In genomic region chr9:118504656-118505055, GRCm38 (mm10) we compare ENCODE assay signal across 27 mouse cellular contexts. TPM values are rescaled to one million over a fixed set of nuclear protein-coding genes. Genes with fewer than 3 reads are reported as not detected.
DNase-seq lines count a peak whose midpoint lies in the region; ATAC-seq and TF ChIP-seq lines count a peak whose summit lies in the region.
"Had no signal": no experiment of that assay in that cellular context is flagged by ENCODE, and none has a peak within 500 bp of the region (broad histone marks: within the 10 kb centered on the region; RNA-seq: fewer than 3 reads in every experiment).

No protein-coding gene starts in this region.

- no peaks in the 10 kb centered on the region for H3K36me3 ChIP-seq in intestine, embryonic 14.5 days (ENCODE audit: control insufficient read depth, insufficient read depth, low read length)
- H3K36me3 ChIP-seq in intestine, postnatal 0 days (ENCODE audit: control insufficient read depth, insufficient read depth): no peaks in the 10 kb centered on the region
- no peaks in the 10 kb centered on the region for H3K36me3 ChIP-seq in kidney, embryonic 15.5 days
- H3K36me3 ChIP-seq: forebrain, embryonic 12.5 days; heart, embryonic 10.5 days; heart, embryonic 15.5 days; liver, embryonic 15.5 days; midbrain, embryonic 10.5 days; midbrain, embryonic 15.5 days; neural tube, embryonic 12.5 days had no signal

- 0 out of 2 replicates have a peak, but pooled peaks have one; percentile 33 for ATAC-seq in intestine, embryonic 14.5 days (replicated peaks; ENCODE audit: low FRiP score, low TSS enrichment, low read depth)
- ATAC-seq in intestine, postnatal 0 days: no peak
- peak; percentile 41 for ATAC-seq in kidney, embryonic 15.5 days (replicated peaks; ENCODE audit: low FRiP score)
- ATAC-seq: activated CD4-positive, CD25-positive, alpha-beta regulatory T cell, adult 4 months; forebrain, postnatal 0 days; hindbrain, embryonic 16.5 days; midbrain, embryonic 15.5 days had no signal

- H3K4me3 ChIP-seq in intestine, embryonic 14.5 days (ENCODE audit: low read depth, low read length): no peak overlapping the region
- H3K4me3 ChIP-seq in intestine, postnatal 0 days (ENCODE audit: low read depth, low read length): no peak overlapping the region
- no peak overlapping the region for H3K4me3 ChIP-seq in kidney, embryonic 15.5 days (replicated peaks)
- H3K4me3 ChIP-seq: forebrain, embryonic 12.5 days; heart, embryonic 10.5 days; heart, embryonic 15.5 days; liver, embryonic 15.5 days; midbrain, embryonic 10.5 days; midbrain, embryonic 15.5 days; neural tube, embryonic 12.5 days had no signal

- no peak overlapping the region for H3K4me2 ChIP-seq in intestine, embryonic 14.5 days (ENCODE audit: low read length)
- H3K4me2 ChIP-seq in intestine, postnatal 0 days (replicated peaks; ENCODE audit: low read depth): no peak overlapping the region
- H3K4me2 ChIP-seq in kidney, embryonic 15.5 days: 0 out of 2 replicates have a peak overlapping the region, but pooled peaks have one; percentile 95
- H3K4me2 ChIP-seq: forebrain, embryonic 12.5 days; heart, embryonic 15.5 days; lung, embryonic 14.5 days; midbrain, embryonic 15.5 days; neural tube, embryonic 12.5 days had no signal

- peaks cover 9% of the 10 kb centered on the region for H3K4me1 ChIP-seq in intestine, embryonic 14.5 days (replicated peaks; ENCODE audit: control insufficient read depth, insufficient read depth, low read length)
- H3K4me1 ChIP-seq in intestine, postnatal 0 days (replicated peaks; ENCODE audit: control insufficient read depth, insufficient read depth, low read length): peaks cover 16% of the 10 kb centered on the region
- peaks cover 37% of the 10 kb centered on the region for H3K4me1 ChIP-seq in kidney, embryonic 15.5 days

- no peak for DNase-seq in intestine, embryonic 14.5 days (ENCODE audit: low spot score)
- peak; percentile 58 to 79 for DNase-seq in kidney, postnatal 25 days
- DNase-seq in heart, adult 11 months: no peak
- no peak for DNase-seq in urinary bladder, adult 18-20 months (ENCODE audit: low spot score in 2 of 2)
- no peak for DNase-seq in thymus, postnatal 0 days (ENCODE audit: low spot score)
- DNase-seq: adrenal gland, adult 2 months; adrenal gland, postnatal 36 days; cerebellum, adult 18-20 months; cerebellum, postnatal 10 days; forebrain, postnatal 0 days; lung, embryonic 14.5 days; lung, postnatal 14 days; right cerebral cortex, postnatal 4 days; thymus, adult 2 months; thymus, postnatal 4 days had no signal

- peak overlapping the region; percentile 5; the same call in 1 of the 2 replicates for H3K27ac ChIP-seq in intestine, embryonic 14.5 days (ENCODE audit: low read depth)
- no peak overlapping the region for H3K27ac ChIP-seq in intestine, postnatal 0 days (ENCODE audit: low read depth, low read length)
- H3K27ac ChIP-seq in kidney, embryonic 15.5 days: peak overlapping the region; percentile 71
- H3K27ac ChIP-seq: forebrain, embryonic 12.5 days; heart, embryonic 10.5 days; heart, embryonic 15.5 days; liver, embryonic 15.5 days; midbrain, embryonic 10.5 days; midbrain, embryonic 15.5 days; neural tube, embryonic 12.5 days had no signal

- H3K27me3 ChIP-seq in intestine, embryonic 14.5 days (replicated peaks; ENCODE audit: control insufficient read depth, insufficient read depth, low read length): no peaks in the 10 kb centered on the region
- H3K27me3 ChIP-seq in intestine, postnatal 0 days (replicated peaks; ENCODE audit: control insufficient read depth, insufficient read depth, low read length): no peaks in the 10 kb centered on the region
- H3K27me3 ChIP-seq in kidney, embryonic 15.5 days: no peaks in the 10 kb centered on the region
- H3K27me3 ChIP-seq: CH12.LX; forebrain, embryonic 12.5 days; heart, embryonic 15.5 days; liver, embryonic 15.5 days; midbrain, embryonic 15.5 days; neural tube, embryonic 12.5 days had no signal

- TF ChIP-seq CTCF in intestine, postnatal 0 days (IDR thresholded peaks at IDR 0.05; ENCODE audit: low read depth): no peak

- no peaks in the 10 kb centered on the region for H3K9me3 ChIP-seq in intestine, embryonic 14.5 days (ENCODE audit: control insufficient read depth, low read length)
- H3K9me3 ChIP-seq in intestine, postnatal 0 days (ENCODE audit: control insufficient read depth): no peaks in the 10 kb centered on the region
- H3K9me3 ChIP-seq in kidney, embryonic 15.5 days (replicated peaks): no peaks in the 10 kb centered on the region
- H3K9me3 ChIP-seq: forebrain, embryonic 12.5 days; heart, embryonic 10.5 days; heart, embryonic 15.5 days; liver, embryonic 15.5 days; midbrain, embryonic 10.5 days; midbrain, embryonic 15.5 days; neural tube, embryonic 12.5 days had no signal

- H3K9ac ChIP-seq in intestine, embryonic 14.5 days (ENCODE audit: low read length): no peak overlapping the region
- H3K9ac ChIP-seq in intestine, postnatal 0 days (ENCODE audit: low read depth, low read length): no peak overlapping the region
- 0 out of 2 replicates have a peak overlapping the region, but pooled peaks have one; percentile 14 for H3K9ac ChIP-seq in kidney, embryonic 15.5 days
- H3K9ac ChIP-seq: forebrain, embryonic 12.5 days; forebrain, postnatal 0 days; heart, embryonic 15.5 days; liver, embryonic 15.5 days; lung, embryonic 14.5 days; midbrain, embryonic 15.5 days; neural tube, embryonic 12.5 days had no signal

- WGBS in intestine, embryonic 14.5 days: 69% methylated on average over 3 of the region's 3 CpGs
- WGBS in intestine, postnatal 0 days: 52% methylated on average over 3 of the region's 3 CpGs
- 76% methylated on average over 3 of the region's 3 CpGs for WGBS in kidney, embryonic 15.5 days

RNA-seq across cellular contexts. Expression of gene Golga4, which starts 1.4 kb away (rescaled TPM):
- 59.5 and 64.3 TPM in 2 replicates for polyA plus RNA-seq in intestine, embryonic 14.5 days (2014; fragmentation: Nextera tagmentation; extraction: Ambion mirVana)
- 52.5 and 57.4 TPM in 2 replicates for polyA plus RNA-seq in intestine, postnatal 0 days (2015; fragmentation: Nextera tagmentation; extraction: Ambion mirVana)
- 56.5 and 58.7 TPM in 2 replicates for polyA plus RNA-seq in kidney, embryonic 15.5 days (2015; fragmentation: Nextera tagmentation; extraction: Ambion mirVana)
- 28.4 and 34.1 TPM in 2 replicates for polyA plus RNA-seq in thymus, postnatal 0 days (2015; fragmentation: Nextera tagmentation; extraction: Ambion mirVana)

RNA-seq across cellular contexts. Expression of gene Eomes, which starts 26.6 kb away (rescaled TPM):
- polyA plus RNA-seq in intestine, embryonic 14.5 days (2014; fragmentation: Nextera tagmentation; extraction: Ambion mirVana): 0.07 and 0.34 TPM in 2 replicates
- polyA plus RNA-seq in intestine, postnatal 0 days (2015; fragmentation: Nextera tagmentation; extraction: Ambion mirVana): not detected in 2 replicates
- 0.09 TPM in 1 of 2 replicates, not detected in the other for polyA plus RNA-seq in kidney, embryonic 15.5 days (2015; fragmentation: Nextera tagmentation; extraction: Ambion mirVana)
- 0.06 and 0.18 TPM in 2 replicates for polyA plus RNA-seq in thymus, postnatal 0 days (2015; fragmentation: Nextera tagmentation; extraction: Ambion mirVana)
- polyA plus RNA-seq: liver, embryonic 15.5 days; lung, embryonic 14.5 days had no signal

Comparison
In these comparisons a context has a peak if more than half of its experiments do, and no peak if none do; other contexts are left out.
1. DNase-seq: peak in kidney, postnatal 25 days (2 of 2); none in intestine, embryonic 14.5 days (single experiment), heart, adult 11 months (single experiment), urinary bladder, adult 18-20 months (0 of 2) and thymus, postnatal 0 days (single experiment).